Mouse (Mus musculus): ENCODE measurements around the gene Cacna1e.

GRCm38 (mm10) chr1:154729269-154729980 is 154.9 kb downstream of the Cacna1e start:
- TF ChIP-seq MAFK (IDR thresholded peaks at IDR 0.05; ENCODE audit: insufficient replicate concordance, low read length) (no peak), POLR2A (IDR thresholded peaks at IDR 0.05; ENCODE audit: low read depth, low read length) (no peak)
